Mouse (Mus musculus) liver, embryonic 15.5 days (tissue): ENCODE data around the gene Fbxo31. TPM values are rescaled to one million over a fixed set of nuclear protein-coding genes. Genes with fewer than 3 reads are reported as not detected.

ENCODE experiments used
- ATAC-seq: fragments of 200-750 bp; cut with Nextera tagmentation; 2 replicates; pipeline ENCODE4 v1.8.0; 2017; ENCODE audit warnings: moderate number of reproducible peaks, mild to moderate bottlenecking, moderate library complexity; ENCODE audit not compliant: insufficient read depth
- H3K27ac ChIP-seq: fragments of 300-500 bp; sonication (generic); replicated peaks from 2 replicates; pipeline ENCODE4 v1.5.1; 2015; ENCODE audit warnings: mild to moderate bottlenecking, inconsistent platforms
- H3K27me3 ChIP-seq: fragments of 300-500 bp; sonication (generic); 2 replicates; pipeline ENCODE4 v1.6.1; 2015; ENCODE audit warnings: mild to moderate bottlenecking, inconsistent platforms
- H3K36me3 ChIP-seq: fragments of 300-500 bp; sonication (generic); replicated peaks from 2 replicates; pipeline ENCODE4 v1.6.1; 2015; ENCODE audit warnings: moderate library complexity, mild to moderate bottlenecking, inconsistent platforms
- H3K4me1 ChIP-seq: fragments of 300-500 bp; sonication (generic); replicated peaks from 2 replicates; pipeline ENCODE4 v1.6.1; 2015; ENCODE audit warnings: inconsistent platforms
- H3K4me2 ChIP-seq: fragments of 300-500 bp; sonication (generic); 2 replicates; pipeline ENCODE4 v1.6.1; 2015; ENCODE audit warnings: moderate library complexity, mild to moderate bottlenecking, inconsistent platforms
- H3K4me3 ChIP-seq: fragments of 300-500 bp; sonication (generic); replicated peaks from 2 replicates; pipeline ENCODE4 v1.5.1; 2015; ENCODE audit warnings: mild to moderate bottlenecking, inconsistent platforms
- H3K9ac ChIP-seq: fragments of 300-500 bp; sonication (generic); 2 replicates; pipeline ENCODE4 v1.6.1; 2015; ENCODE audit warnings: moderate library complexity, mild to moderate bottlenecking, inconsistent platforms
- H3K9me3 ChIP-seq: fragments of 300-500 bp; sonication (generic); replicated peaks from 2 replicates; pipeline ENCODE4 v1.6.1; 2016; ENCODE audit warnings: inconsistent platforms
- WGBS: fragments of 180-500 bp; shearing (Covaris S2); methylation state at CpG from one replicate; pipeline ENCODE4 v1.1.7; 2015; ENCODE audit warnings: mixed read lengths; ENCODE audit not compliant: insufficient replicate concordance; 5-methylcytosine and 5-hydroxymethylcytosine counted together
- polyA plus RNA-seq: library from polyadenylated mRNA; unstranded; fragments of >200 nt; fragmentation: Nextera tagmentation; extraction: Ambion mirVana; gene quantifications from 2 replicates; pipeline ENCODE4 v1.2.1, GENCODE M21; 2015

Gene Fbxo31
- polyA plus RNA-seq, result 8.5 and 9.1 TPM in 2 replicates

DNA sequence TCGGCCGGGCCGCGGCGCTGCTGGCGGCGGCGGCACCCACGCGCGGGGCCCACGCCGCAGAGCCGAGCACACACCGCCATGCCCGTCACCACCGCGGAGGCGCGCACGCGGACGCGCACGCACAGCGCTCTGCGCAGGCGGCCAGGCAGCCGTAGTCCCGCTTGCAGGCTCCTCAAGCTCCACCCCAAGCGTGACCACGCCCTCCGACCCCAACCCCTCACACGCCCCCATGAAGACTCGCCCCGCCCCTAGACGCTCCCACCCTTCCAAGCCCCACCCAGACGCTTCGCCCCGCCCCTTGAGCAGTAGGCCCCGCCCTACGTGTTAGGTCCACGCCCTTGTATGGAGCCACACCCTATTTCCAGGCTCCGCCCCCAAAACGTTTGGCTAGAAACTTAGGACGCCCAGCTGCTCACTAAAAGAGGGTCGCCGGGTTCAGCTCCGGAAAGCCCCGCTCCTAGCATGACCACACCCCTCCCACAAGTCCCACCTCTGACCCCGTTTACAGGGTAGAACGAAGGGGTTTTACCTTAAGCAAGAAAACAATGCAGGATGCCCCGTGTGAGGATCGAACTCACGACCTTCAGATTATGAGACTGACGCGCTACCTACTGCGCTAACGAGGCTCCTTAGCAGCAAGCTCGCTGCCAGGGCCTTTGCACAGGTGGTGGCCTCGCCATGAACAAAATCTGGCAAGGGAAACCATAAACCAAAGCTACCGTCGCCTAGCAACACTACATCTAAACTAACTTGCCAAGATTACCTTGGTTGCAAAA, at the start of gene Fbxo31:
Fbxo31 (minus strand) TSS at position 131 of the 776 bp plus-strand sequence.
- Histone ChIP-seq H3K9ac (peak within 1 kb of the TSS; percentile 80), H3K27me3 (0 out of 2 replicates have a peak, but pooled peaks cover 4% of the 10 kb centered on the region), H3K27ac (peak within 1 kb of the TSS; percentile 81), H3K4me2 (peak within 1 kb of the TSS; percentile 99), H3K4me1 (peaks cover 68% of the 10 kb centered on the region), H3K9me3 (no peaks in the 10 kb centered on the region), H3K36me3 (no peaks in the 10 kb centered on the region), H3K4me3 (peak within 1 kb of the TSS; percentile 85)
- WGBS, result under 1% methylated on average over 63 of the region's 63 CpGs
- peak; percentile 86 for ATAC-seq

- ATAC-seq, result no peak
- Histone ChIP-seq H3K36me3 (peaks cover 3% of the 10 kb centered on the region; the same call in 1 of the 2 replicates), H3K27me3 (no peaks in the 10 kb centered on the region), H3K4me1 (0 out of 2 replicates have a peak, but pooled peaks cover 7% of the 10 kb centered on the region), H3K4me2 (no peak overlapping the region), H3K9ac (no peak overlapping the region), H3K4me3 (no peak overlapping the region), H3K27ac (no peak overlapping the region), H3K9me3 (no peaks in the 10 kb centered on the region)
- 74% methylated on average over 8 of the region's 8 CpGs for WGBS
Measured at GRCm38 (mm10) chr8:121623043-121623442, 44.4 kb upstream of the Fbxo31 start.

GRCm38 (mm10) chr8:121621879-121622278, 43.3 kb upstream of the Fbxo31 start:
- H3K27ac ChIP-seq, result no peak overlapping the region
- H3K4me3 ChIP-seq, result no peak overlapping the region

DNA sequence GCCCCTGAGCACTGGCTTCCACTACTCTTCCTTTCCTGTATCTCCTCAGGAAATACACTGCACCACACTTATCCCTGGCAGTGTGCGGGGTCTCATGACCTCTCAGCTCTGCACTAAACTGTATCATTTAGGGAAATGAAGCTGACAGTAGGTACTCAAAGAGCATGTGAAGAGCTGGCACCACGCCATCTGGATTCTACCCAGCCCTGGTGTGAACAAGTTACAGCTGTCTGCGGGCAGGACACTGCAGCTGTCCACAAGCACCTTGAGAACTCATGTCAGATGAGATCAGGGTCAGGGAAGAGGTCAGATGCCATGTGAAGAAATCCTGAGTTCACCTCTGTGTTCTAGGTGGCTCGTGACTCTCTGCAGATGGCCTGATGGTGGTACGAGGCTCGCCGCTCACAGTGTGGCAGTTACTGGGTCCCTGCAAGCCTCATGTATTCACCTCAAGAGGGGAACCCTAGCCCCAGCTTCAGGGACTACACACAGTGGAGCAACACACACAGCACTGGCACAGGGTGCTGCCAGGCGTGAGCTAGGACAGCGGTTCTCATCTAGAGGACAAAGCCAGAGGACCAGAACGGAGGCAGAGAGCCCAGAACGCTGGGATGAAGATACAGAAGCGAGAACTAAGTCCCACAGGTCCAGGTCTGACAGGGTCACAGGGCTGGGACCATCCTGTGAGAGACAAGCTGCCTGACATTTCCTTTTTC, 42.4 kb upstream of the Fbxo31 start:
- Histone ChIP-seq H3K4me1 (0 out of 2 replicates have a peak, but pooled peaks cover 7% of the 10 kb centered on the region), H3K27ac (no peak overlapping the region), H3K27me3 (no peaks in the 10 kb centered on the region), H3K4me3 (no peak overlapping the region), H3K36me3 (no peaks in the 10 kb centered on the region), H3K4me2 (no peak overlapping the region), H3K9me3 (no peaks in the 10 kb centered on the region), H3K9ac (no peak overlapping the region)
- peak; percentile 29 for ATAC-seq
- WGBS, result 61% methylated on average over 12 of the region's 12 CpGs

More at GRCm38 (mm10) chr8:121621879-121622278, 43.3 kb upstream of the Fbxo31 start:
- H3K4me1 ChIP-seq, result 0 out of 2 replicates have a peak, but pooled peaks cover 7% of the 10 kb centered on the region
- H3K36me3 ChIP-seq, result no peaks in the 10 kb centered on the region
- no peak overlapping the region for H3K4me2 ChIP-seq
- H3K27me3 ChIP-seq, result no peaks in the 10 kb centered on the region
- H3K9me3 ChIP-seq, result no peaks in the 10 kb centered on the region
- ATAC-seq, result no peak
- 31% methylated on average over 1 of the region's 1 CpGs for WGBS
- H3K9ac ChIP-seq, result no peak overlapping the region

DNA sequence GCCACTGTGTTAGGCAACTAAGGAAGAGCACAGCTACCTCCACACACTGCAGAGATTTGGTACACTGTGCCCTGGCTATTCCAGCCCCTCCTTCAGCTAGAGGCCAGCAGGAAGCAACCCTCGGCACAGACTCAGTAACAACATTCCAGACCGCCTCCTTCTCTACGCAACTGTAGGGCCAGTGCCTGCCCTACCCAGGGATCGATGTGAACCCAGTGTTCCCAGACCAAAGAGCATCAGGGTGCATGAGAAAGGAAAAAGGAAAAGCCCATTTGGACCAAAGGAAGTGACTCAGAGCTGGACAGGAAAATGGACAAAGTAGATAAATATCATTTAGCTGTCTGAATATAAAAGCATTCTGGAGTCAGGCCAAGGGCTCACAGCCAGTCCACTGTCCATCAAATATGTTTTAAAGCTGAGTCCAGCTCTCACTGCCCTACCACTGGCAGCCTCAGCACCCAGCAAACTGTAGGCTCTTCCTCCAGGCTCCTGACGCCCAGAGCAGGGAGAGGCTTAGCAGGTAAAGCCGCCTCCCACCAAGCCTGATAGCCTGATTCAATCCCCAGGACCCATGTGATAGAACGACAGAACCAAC, 40.9 kb upstream of the Fbxo31 start:
- H3K4me2 ChIP-seq, result no peak overlapping the region
- no peak overlapping the region for H3K9ac ChIP-seq
- H3K9me3 ChIP-seq, result no peaks in the 10 kb centered on the region
- H3K27me3 ChIP-seq, result no peaks in the 10 kb centered on the region
- H3K36me3 ChIP-seq, result no peaks in the 10 kb centered on the region
- ATAC-seq, result peak; percentile 74
- no peak overlapping the region for H3K4me3 ChIP-seq
- WGBS, result 31% methylated on average over 7 of the region's 7 CpGs
- 0 out of 2 replicates have a peak, but pooled peaks cover 7% of the 10 kb centered on the region for H3K4me1 ChIP-seq
- peak overlapping the region; percentile 25 for H3K27ac ChIP-seq

DNA sequence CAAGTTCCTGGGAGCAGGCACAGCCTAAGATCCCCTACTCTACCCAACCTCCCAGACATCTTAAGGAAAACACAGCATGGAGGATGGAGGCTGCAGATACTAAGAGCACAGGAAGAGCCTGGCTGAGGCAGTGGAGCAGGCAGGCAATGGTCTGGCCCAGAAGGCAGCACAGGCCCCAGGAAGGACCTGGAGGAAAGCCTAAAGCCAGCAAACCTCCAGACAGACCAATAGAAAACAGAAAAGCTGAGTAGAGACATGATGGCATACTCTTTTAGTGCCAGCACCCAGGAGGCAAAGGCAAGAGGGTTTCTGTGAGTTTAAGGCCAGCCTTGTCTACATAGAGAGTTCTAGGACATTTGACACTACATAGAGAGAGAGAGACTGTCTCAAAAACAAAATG, 34.8 kb upstream of the Fbxo31 start:
- Histone ChIP-seq H3K4me3 (no peak overlapping the region), H3K4me2 (no peak overlapping the region), H3K36me3 (no peaks in the 10 kb centered on the region), H3K9ac (no peak overlapping the region), H3K9me3 (no peaks in the 10 kb centered on the region), H3K27me3 (no peaks in the 10 kb centered on the region), H3K27ac (no peak overlapping the region), H3K4me1 (no peaks in the 10 kb centered on the region)
- ATAC-seq, result no peak

DNA sequence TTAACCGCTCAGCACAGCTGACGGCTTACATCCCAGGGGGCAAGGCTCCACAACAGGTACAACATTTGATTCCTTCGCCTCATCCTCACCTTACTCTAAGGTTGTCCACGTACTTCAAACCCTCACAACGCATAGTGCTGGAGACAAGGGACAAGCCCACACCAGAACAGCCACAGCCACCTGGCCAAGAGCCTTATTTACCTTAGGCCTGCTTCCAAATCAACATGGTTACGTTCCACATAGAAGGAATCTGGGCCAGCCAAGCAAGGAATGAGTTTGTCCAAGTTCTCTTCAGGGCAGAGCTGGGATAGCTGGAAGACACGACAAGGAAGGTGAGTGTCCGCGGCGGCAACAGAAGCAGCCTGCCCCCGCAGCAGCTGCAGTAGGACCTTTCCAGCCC, 31.3 kb upstream of the Fbxo31 start:
- no peak overlapping the region for H3K27ac ChIP-seq
- no peaks in the 10 kb centered on the region for H3K27me3 ChIP-seq
- WGBS, result 73% methylated on average over 11 of the region's 11 CpGs
- H3K9ac ChIP-seq, result no peak overlapping the region
- no peak overlapping the region for H3K4me2 ChIP-seq
- H3K9me3 ChIP-seq, result no peaks in the 10 kb centered on the region
- no peak for ATAC-seq
- no peak overlapping the region for H3K4me3 ChIP-seq
- no peaks in the 10 kb centered on the region for H3K36me3 ChIP-seq
- no peaks in the 10 kb centered on the region for H3K4me1 ChIP-seq

- H3K4me2 ChIP-seq, result no peak overlapping the region
- H3K9me3 ChIP-seq, result no peaks in the 10 kb centered on the region
- no peak for ATAC-seq
- H3K4me1 ChIP-seq, result no peaks in the 10 kb centered on the region
- no peak overlapping the region for H3K9ac ChIP-seq
- H3K4me3 ChIP-seq, result no peak overlapping the region
- no peak overlapping the region for H3K27ac ChIP-seq
- no peaks in the 10 kb centered on the region; the same call in 1 of the 2 replicates for H3K36me3 ChIP-seq
- 74% methylated on average over 15 of the region's 15 CpGs for WGBS
- no peaks in the 10 kb centered on the region for H3K27me3 ChIP-seq
Measured at GRCm38 (mm10) chr8:121609251-121609650, 30.6 kb upstream of the Fbxo31 start.

DNA sequence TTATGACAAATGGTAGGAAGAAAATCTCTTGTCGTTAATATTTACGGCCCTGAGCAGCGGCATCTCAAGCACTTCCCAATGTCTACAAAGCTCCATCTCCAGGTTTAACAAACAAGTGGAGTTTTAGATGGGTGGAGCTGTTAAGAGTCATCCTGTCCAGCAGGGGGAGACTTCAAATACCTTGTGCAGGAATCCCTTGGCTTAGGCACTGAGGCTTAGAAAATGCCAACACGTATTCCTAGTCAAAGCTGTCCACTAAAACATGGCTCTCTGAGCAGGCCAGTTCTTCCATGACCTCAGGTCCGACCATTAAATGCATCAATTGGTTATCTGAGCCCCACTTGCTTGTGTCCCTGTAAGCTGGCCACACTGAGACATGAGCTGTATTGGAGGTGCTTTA, 29.1 kb upstream of the Fbxo31 start:
- Histone ChIP-seq H3K27me3 (no peaks in the 10 kb centered on the region), H3K9ac (no peak overlapping the region), H3K9me3 (no peaks in the 10 kb centered on the region), H3K36me3 (no peaks in the 10 kb centered on the region; the same call in 1 of the 2 replicates), H3K4me1 (no peaks in the 10 kb centered on the region), H3K27ac (no peak overlapping the region), H3K4me2 (no peak overlapping the region), H3K4me3 (no peak overlapping the region)
- no peak for ATAC-seq
- 68% methylated on average over 5 of the region's 5 CpGs for WGBS

GRCm38 (mm10) chr8:121603801-121604200, 25.2 kb upstream of the Fbxo31 start:
- Histone ChIP-seq H3K4me2 (no peak overlapping the region), H3K4me3 (no peak overlapping the region), H3K9ac (no peak overlapping the region), H3K4me1 (0 out of 2 replicates have a peak, but pooled peaks cover 3% of the 10 kb centered on the region), H3K9me3 (no peaks in the 10 kb centered on the region), H3K27ac (no peak overlapping the region), H3K36me3 (peaks cover 16% of the 10 kb centered on the region), H3K27me3 (no peaks in the 10 kb centered on the region)
- no peak for ATAC-seq
- WGBS, result 71% methylated on average over 12 of the region's 12 CpGs

- 17% methylated on average over 3 of the region's 3 CpGs for WGBS
- no peak for ATAC-seq
Measured at GRCm38 (mm10) chr8:121602860-121603259, 24.3 kb upstream of the Fbxo31 start.

More at GRCm38 (mm10) chr8:121602860-121603259, 24.3 kb upstream of the Fbxo31 start:
- Histone ChIP-seq H3K27me3 (no peaks in the 10 kb centered on the region), H3K4me1 (0 out of 2 replicates have a peak, but pooled peaks cover 3% of the 10 kb centered on the region), H3K27ac (no peak overlapping the region), H3K9me3 (no peaks in the 10 kb centered on the region), H3K4me2 (no peak overlapping the region), H3K9ac (no peak overlapping the region), H3K36me3 (peaks cover 22% of the 10 kb centered on the region), H3K4me3 (no peak overlapping the region)
